Mouse (Mus musculus) embryonic facial prominence, embryonic 11.5 days (tissue): ENCODE results near the gene Gm11114. TPM values are rescaled to one million over a fixed set of nuclear protein-coding genes. Genes with fewer than 3 reads are reported as not detected.

Experiments used
- ATAC-seq: fragments of 200-750 bp; cut with Nextera tagmentation; replicated peaks from 2 replicates; pipeline ENCODE4 v1.8.0; 2017; ENCODE audit warnings: low read depth; ENCODE audit not compliant: insufficient number of reproducible peaks, low FRiP score, low TSS enrichment
- DNase-seq: peaks from one replicate; pipeline ENCODE4 v3.0.0-alpha.2; 2015; ENCODE audit warnings: low spot score
- H3K27ac ChIP-seq: fragments of 300-500 bp; sonication (generic); replicated peaks from 2 replicates; pipeline ENCODE4 v1.5.1; 2014; ENCODE audit warnings: mild to moderate bottlenecking, low read depth, low read length, control low read depth
- H3K27me3 ChIP-seq: fragments of 300-500 bp; sonication (generic); 2 replicates; pipeline ENCODE4 v1.6.1; 2014; ENCODE audit warnings: mild to moderate bottlenecking, low read length, moderate library complexity, mixed read lengths; ENCODE audit not compliant: control insufficient read depth, insufficient read depth
- H3K36me3 ChIP-seq: fragments of 300-500 bp; sonication (generic); replicated peaks from 2 replicates; pipeline ENCODE4 v1.6.1; 2014; ENCODE audit warnings: low read depth, mild to moderate bottlenecking, low read length, moderate library complexity, mixed read lengths; ENCODE audit not compliant: control insufficient read depth, insufficient read depth
- H3K4me1 ChIP-seq: fragments of 300-500 bp; sonication (generic); 2 replicates; pipeline ENCODE4 v1.6.1; 2014; ENCODE audit warnings: low read length, mixed read lengths; ENCODE audit not compliant: control insufficient read depth, insufficient read depth
- H3K4me2 ChIP-seq: fragments of 300-500 bp; sonication (generic); 2 replicates; pipeline ENCODE4 v1.6.1; 2014; ENCODE audit warnings: low read depth, mild to moderate bottlenecking, control low read depth, low read length, moderate library complexity
- H3K4me3 ChIP-seq: fragments of 300-500 bp; sonication (generic); 2 replicates; pipeline ENCODE4 v1.5.1; 2014; ENCODE audit warnings: low read depth, low read length, control low read depth
- H3K9ac ChIP-seq: fragments of 300-500 bp; sonication (generic); replicated peaks from 2 replicates; pipeline ENCODE4 v1.6.1; 2014; ENCODE audit warnings: mild to moderate bottlenecking, control low read depth, low read length
- H3K9me3 ChIP-seq: fragments of 300-500 bp; sonication (generic); replicated peaks from 2 replicates; pipeline ENCODE4 v1.6.1; 2016; ENCODE audit warnings: mild to moderate bottlenecking, low read length, inconsistent platforms, mixed read lengths; ENCODE audit not compliant: control insufficient read depth
- WGBS: fragments of 180-500 bp; shearing (Covaris S2); extraction: QIAGEN DNeasy Blood & Tissue Kit; methylation state at CpG from one replicate; pipeline ENCODE4 v1.1.7; 2014; 5-methylcytosine and 5-hydroxymethylcytosine counted together
- polyA plus RNA-seq: library from polyadenylated mRNA; unstranded; fragments of >200 nt; fragmentation: Nextera tagmentation; extraction: Ambion mirVana; gene quantifications from 2 replicates; pipeline ENCODE4 v1.2.1, GENCODE M21; 2014

Gene Gm11114
- polyA plus RNA-seq, 1 experiment from 2014 or later = not detected

GRCm38 (mm10) chr9:85342892-85343785 lies 30.6 kb downstream of the Gm11114 start:
- ATAC-seq = no peak
- Histone ChIP-seq H3K4me2 (no peak overlapping the region), H3K4me1 (no peaks in the 10 kb centered on the region)

DNA sequence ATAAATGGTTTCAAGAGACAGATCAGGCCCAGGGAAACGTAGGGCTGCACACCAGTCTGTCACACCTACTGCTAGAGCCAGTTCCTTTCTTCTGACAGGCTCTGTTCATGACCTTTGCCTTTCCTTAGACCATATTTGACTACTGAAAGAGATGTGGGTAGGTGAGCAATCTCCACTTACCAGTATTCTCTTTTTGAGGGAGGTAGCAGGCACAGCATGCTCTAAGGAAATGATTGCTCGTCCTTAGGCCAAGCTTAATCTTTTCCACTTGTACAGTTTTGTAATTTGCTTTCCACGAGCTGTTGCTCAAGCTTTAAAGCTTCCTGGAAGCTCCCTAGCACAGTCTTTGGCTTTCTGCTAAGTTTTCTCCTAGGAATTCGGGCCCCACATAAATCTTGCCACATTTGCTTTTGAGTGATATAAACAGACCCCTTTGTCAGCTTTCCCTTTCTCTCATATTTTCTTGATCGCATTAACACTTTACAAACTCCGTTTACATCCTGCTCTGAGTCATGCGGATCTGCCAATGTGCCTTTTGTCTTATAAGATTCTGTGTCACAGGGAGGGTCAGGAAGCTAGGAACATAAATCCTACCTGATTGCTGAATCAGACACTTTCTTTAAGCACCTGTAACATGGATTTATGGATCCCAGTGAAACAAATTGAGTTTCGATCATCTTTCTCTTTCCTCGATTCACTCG lies 35.4 kb downstream of the Gm11114 start:
- Histone ChIP-seq H3K9ac (no peak overlapping the region), H3K4me3 (no peak overlapping the region), H3K4me2 (no peak overlapping the region), H3K9me3 (no peaks in the 10 kb centered on the region), H3K27ac (no peak overlapping the region), H3K27me3 (no peaks in the 10 kb centered on the region), H3K4me1 (no peaks in the 10 kb centered on the region), H3K36me3 (no peaks in the 10 kb centered on the region)
- DNase-seq (no peak), ATAC-seq (no peak)
- 82% methylated on average over 10 of the region's 10 CpGs for WGBS

More at GRCm38 (mm10) chr9:85342892-85343785, 30.6 kb downstream of the Gm11114 start:
- DNase-seq = no peak
- Histone ChIP-seq H3K9ac (no peak overlapping the region), H3K9me3 (no peaks in the 10 kb centered on the region), H3K4me3 (no peak overlapping the region), H3K36me3 (no peaks in the 10 kb centered on the region), H3K27me3 (no peaks in the 10 kb centered on the region), H3K27ac (no peak overlapping the region)
- WGBS = 86% methylated on average over 8 of the region's 8 CpGs

GRCm38 (mm10) chr9:85355559-85355958 lies 43.0 kb downstream of the Gm11114 start:
- Histone ChIP-seq H3K27me3 (no peaks in the 10 kb centered on the region), H3K4me3 (no peak overlapping the region), H3K9ac (no peak overlapping the region), H3K27ac (no peak overlapping the region), H3K4me1 (no peaks in the 10 kb centered on the region), H3K4me2 (no peak overlapping the region), H3K9me3 (no peaks in the 10 kb centered on the region), H3K36me3 (no peaks in the 10 kb centered on the region)
- ATAC-seq = no peak
- DNase-seq = no peak
- WGBS = 64% methylated on average over 5 of the region's 5 CpGs

DNA sequence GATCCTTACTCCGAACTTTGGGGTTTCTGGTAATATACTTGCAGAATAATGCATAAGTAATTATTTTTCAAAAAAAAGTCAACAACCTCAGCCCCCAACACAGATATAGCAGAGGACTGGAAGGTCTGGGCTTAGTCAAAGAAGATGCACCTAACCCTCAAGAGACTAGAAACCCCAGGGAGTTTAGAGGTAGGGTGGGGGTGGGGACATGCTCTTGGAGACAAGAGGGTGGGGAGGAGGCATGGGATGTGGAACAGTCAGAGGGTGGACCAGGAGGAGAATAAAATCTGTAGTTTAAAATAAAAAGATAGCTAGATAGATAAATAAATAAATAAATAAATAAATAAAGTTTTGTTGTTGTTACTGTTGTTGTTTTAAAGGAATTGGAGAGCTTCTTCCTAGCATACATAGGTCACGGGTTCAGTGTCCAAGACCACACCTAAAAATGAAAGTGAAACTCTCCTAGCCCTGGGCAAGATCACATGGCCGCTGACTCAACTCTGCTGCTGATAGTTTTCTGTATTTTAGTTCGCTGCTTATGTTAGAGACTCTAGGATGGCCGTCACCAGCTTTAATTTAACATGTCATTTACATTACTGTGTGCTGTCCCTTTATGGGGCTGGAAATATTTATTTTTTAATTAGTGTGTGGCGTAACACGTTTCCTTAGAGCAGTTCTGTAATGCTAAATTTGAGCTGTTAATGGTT lies 44.7 kb downstream of the Gm11114 start:
- H3K4me1 ChIP-seq = no peaks in the 10 kb centered on the region
- H3K27ac ChIP-seq = no peak overlapping the region
- no peaks in the 10 kb centered on the region for H3K9me3 ChIP-seq
- no peak for ATAC-seq
- H3K36me3 ChIP-seq = no peaks in the 10 kb centered on the region
- DNase-seq = no peak
- H3K4me3 ChIP-seq = no peak overlapping the region
- no peak overlapping the region for H3K9ac ChIP-seq
- H3K4me2 ChIP-seq = no peak overlapping the region
- no peaks in the 10 kb centered on the region for H3K27me3 ChIP-seq
- 77% methylated on average over 7 of the region's 7 CpGs for WGBS

Other genes with a start within 250 kb of the Gm11114 start
- gene Tent5a, start 14.6 kb downstream of the Gm11114 start, polyA plus RNA-seq = 2.4 and 2.6 TPM in 2 replicates